ENCODE assay signal across 8 mouse cellular contexts in genomic region chr6:92943057-92943781, GRCm38 (mm10). TPM values are rescaled to one million over a fixed set of nuclear protein-coding genes. Genes with fewer than 3 reads are reported as not detected.
DNase-seq lines count a peak whose midpoint lies in the region; ATAC-seq and TF ChIP-seq lines count a peak whose summit lies in the region.

TSS of gene Adamts9 (minus strand) at chr6:92943492.

- peak; percentile 34; the same call in 1 of the 2 replicates for TF ChIP-seq CTCF in heart, adult 2 months (IDR thresholded peaks at IDR 0.05)
- TF ChIP-seq CTCF in midbrain, postnatal 0 days (IDR thresholded peaks at IDR 0.05) = peak; percentile 33; the same call in 1 of the 2 replicates

- intact Hi-C loops in heart, adult 2 months (cut with DNase I) = loop anchor here (1.0 to 5.0 kb wide), 6 partner anchors 123 to 502 kb away; no protein-coding TSS in a partner anchor

- H3K27me3 ChIP-seq in heart, adult 2 months (ENCODE audit: control insufficient read depth, insufficient read depth, low read length) = no peaks in the 10 kb centered on the region
- H3K27me3 ChIP-seq in limb, embryonic 15.5 days = peaks cover 16% of the 10 kb centered on the region
- H3K27me3 ChIP-seq in midbrain, postnatal 0 days (ENCODE audit: insufficient read depth, low read length) = peaks cover 45% of the 10 kb centered on the region

- TF ChIP-seq POLR2A in heart, adult 2 months (IDR thresholded peaks at IDR 0.05; ENCODE audit: insufficient read depth, low read depth, low read length) = peak; percentile 92

- peak; percentile 12 to 16 for DNase-seq in cerebellum, adult 18-20 months
- no peak for DNase-seq in cerebellum, adult 9-11 months
- DNase-seq in embryo, embryonic 9.5 days (ENCODE audit: extremely low spot score) = peak; percentile 91
- peak; percentile 91 to 92 for DNase-seq in heart, adult 2 months
- peak; percentile 90 for DNase-seq in kidney, adult 18-20 months
- peak; percentile 72 for DNase-seq in midbrain, postnatal 0 days (ENCODE audit: low spot score)
- DNase-seq in testis, postnatal 10 days (ENCODE audit: low spot score) = peak; percentile 87

- peak within 1 kb of the TSS; percentile 76 for H3K4me3 ChIP-seq in heart, adult 2 months
- peak within 1 kb of the TSS; percentile 59 for H3K4me3 ChIP-seq in limb, embryonic 15.5 days
- H3K4me3 ChIP-seq in midbrain, postnatal 0 days (ENCODE audit: low read depth, low read length) = peak within 1 kb of the TSS; percentile 57

- 0 out of 2 replicates have a peak, but pooled peaks cover 2% of the 10 kb centered on the region for H3K4me1 ChIP-seq in heart, adult 2 months (ENCODE audit: control insufficient read depth, insufficient read depth, low read length)
- H3K4me1 ChIP-seq in limb, embryonic 15.5 days = peaks cover 20% of the 10 kb centered on the region
- peaks cover 21% of the 10 kb centered on the region; the same call in 1 of the 2 replicates for H3K4me1 ChIP-seq in midbrain, postnatal 0 days (ENCODE audit: insufficient read depth, low read length)

- peak; percentile 83 for ATAC-seq in limb, embryonic 15.5 days (ENCODE audit: insufficient number of reproducible peaks, low FRiP score, low TSS enrichment, low read depth)
- peak; percentile 57 for ATAC-seq in midbrain, postnatal 0 days (ENCODE audit: low FRiP score)

- TF ChIP-seq EP300 in heart, adult 2 months (IDR thresholded peaks at IDR 0.05; ENCODE audit: insufficient read depth, low read depth, low read length) = 0 out of 2 replicates have a peak, but pooled peaks have one; percentile 5

- H3K79me2 ChIP-seq in heart, adult 2 months (replicated peaks; ENCODE audit: control insufficient read depth, insufficient read depth, low read length) = no peaks in the 10 kb centered on the region

- WGBS in heart, adult 2 months = under 1% methylated on average over 66 of the region's 68 CpGs
- WGBS in limb, embryonic 15.5 days = under 1% methylated on average over 65 of the region's 68 CpGs
- WGBS in midbrain, postnatal 0 days = under 1% methylated on average over 60 of the region's 68 CpGs

- H3K9me3 ChIP-seq in limb, embryonic 15.5 days = no peaks in the 10 kb centered on the region
- 0 out of 2 replicates have a peak, but pooled peaks cover 4% of the 10 kb centered on the region for H3K9me3 ChIP-seq in midbrain, postnatal 0 days (ENCODE audit: low read length)

- H3K36me3 ChIP-seq in heart, adult 2 months (ENCODE audit: control insufficient read depth, insufficient read depth, low read length) = no peaks in the 10 kb centered on the region; the same call in 1 of the 2 replicates
- no peaks in the 10 kb centered on the region for H3K36me3 ChIP-seq in limb, embryonic 15.5 days
- H3K36me3 ChIP-seq in midbrain, postnatal 0 days (ENCODE audit: insufficient read depth, low read length) = no peaks in the 10 kb centered on the region

- peak within 1 kb of the TSS; percentile 91 for H3K9ac ChIP-seq in heart, adult 2 months (ENCODE audit: low read depth, low read length)
- H3K9ac ChIP-seq in limb, embryonic 15.5 days = peak within 1 kb of the TSS; percentile 53
- peak within 1 kb of the TSS; percentile 39; the same call in 1 of the 2 replicates for H3K9ac ChIP-seq in midbrain, postnatal 0 days (replicated peaks; ENCODE audit: low read length, poor library complexity, severe bottlenecking)

- H3K27ac ChIP-seq in heart, adult 2 months = peak within 1 kb of the TSS; percentile 96
- peak within 1 kb of the TSS; percentile 88 for H3K27ac ChIP-seq in limb, embryonic 15.5 days
- 0 out of 2 replicates have a peak within 1 kb of the TSS, but pooled peaks have one; percentile 2 for H3K27ac ChIP-seq in midbrain, postnatal 0 days (ENCODE audit: low read depth, low read length)

- peak within 1 kb of the TSS; percentile 80 for H3K4me2 ChIP-seq in limb, embryonic 15.5 days
- H3K4me2 ChIP-seq in midbrain, postnatal 0 days (ENCODE audit: low read depth, low read length, poor library complexity, severe bottlenecking) = peak within 1 kb of the TSS; percentile 88

RNA-seq across cellular contexts. Expression of gene Adamts9, which starts in this region (rescaled TPM):
- total RNA-seq in heart, adult 2 months (2021) = 10 to 100 TPM in 1 of 2 experiments, 1 to 10 TPM in 1; 9.6 to 17.5 TPM
- polyA plus RNA-seq in heart, adult 2 months (2012; rRNA removed) = 5.7 and 9.2 TPM in 2 replicates
- 4.9 and 6.9 TPM in 2 replicates for polyA plus RNA-seq in limb, embryonic 15.5 days (2015; fragmentation: Nextera tagmentation; extraction: Ambion mirVana)
- 8.3 and 9.4 TPM in 2 replicates for total RNA-seq in midbrain, postnatal 0 days (2014; rRNA removed)
- polyA plus RNA-seq in midbrain, postnatal 0 days (2015; fragmentation: Nextera tagmentation; extraction: Ambion mirVana) = 0.81 and 2.0 TPM in 2 replicates

Comparison
In these comparisons a context has a peak if more than half of its experiments do, and no peak if none do; other contexts are left out.
1. H3K27ac ChIP-seq: peak in every context shown above with its lines; median percentile 96 in heart, adult 2 months; 88 in limb, embryonic 15.5 days; 2 in midbrain, postnatal 0 days.
2. H3K9ac ChIP-seq: peak in every context shown above with its lines; median percentile 91 in heart, adult 2 months; 53 in limb, embryonic 15.5 days; 39 in midbrain, postnatal 0 days.